Mouse (Mus musculus) ES-E14 (cell line): ENCODE data around the gene B3galnt2. TPM values are rescaled to one million over a fixed set of nuclear protein-coding genes. Genes with fewer than 3 reads are reported as not detected.

Source experiments
- DNase-seq: peaks from one replicate; pipeline ENCODE4 v3.0.0-alpha.2; 2013; ENCODE audit warnings: low read depth, low spot score
- H3K27ac ChIP-seq: 2 replicates; pipeline ENCODE4 v1.5.1; 2012; ENCODE audit warnings: low read depth, mild to moderate bottlenecking, low read length, moderate library complexity, mixed read lengths; ENCODE audit not compliant: poor library complexity, insufficient read depth, severe bottlenecking
- H3K36me3 ChIP-seq: 2 replicates; pipeline ENCODE4 v1.6.1; 2012; ENCODE audit warnings: mild to moderate bottlenecking, low read length, moderate library complexity, mixed read lengths; ENCODE audit not compliant: control insufficient read depth, poor library complexity, insufficient read depth, severe bottlenecking
- H3K4me1 ChIP-seq, 2 experiments: fragments of 150-350 bp in 1 of 2; sonication (generic) in 1 of 2; 2 replicates each; pipeline ENCODE4 v1.6.1; 2012; ENCODE audit warnings: low read length in 2 of 2, mild to moderate bottlenecking in 1 of 2, mixed read lengths in 1 of 2; ENCODE audit not compliant: control insufficient read depth in 2 of 2, insufficient read depth in 2 of 2, poor library complexity in 1 of 2
- H3K4me3 ChIP-seq, 2 experiments: fragments of 150-350 bp in 1 of 2; sonication (generic) in 1 of 2; 2 replicates each; pipeline ENCODE4 v1.5.1; 2012; ENCODE audit warnings: low read length in 2 of 2, low read depth in 1 of 2, mild to moderate bottlenecking in 1 of 2, mixed read lengths in 1 of 2; ENCODE audit not compliant: insufficient read depth in 1 of 2, poor library complexity in 1 of 2, severe bottlenecking in 1 of 2
- H3K9ac ChIP-seq: 2 replicates; pipeline ENCODE4 v1.6.1; 2012; ENCODE audit warnings: low read depth, mild to moderate bottlenecking, low read length, mixed read lengths; ENCODE audit not compliant: poor library complexity, insufficient read depth, severe bottlenecking
- H3K9me3 ChIP-seq: fragments of 150-350 bp; sonication (generic); 2 replicates; pipeline ENCODE4 v1.6.1; 2012; ENCODE audit warnings: low read depth, mild to moderate bottlenecking, low read length; ENCODE audit not compliant: control insufficient read depth, insufficient read depth
- CHD2 ChIP-seq: IDR thresholded peaks from 2 replicates; pipeline ENCODE4 v1.6.1; 2014; ENCODE audit warnings: mild to moderate bottlenecking, low read depth, low read length, inconsistent platforms
- HCFC1 ChIP-seq: IDR thresholded peaks from 2 replicates; pipeline ENCODE4 v1.6.1; 2012; ENCODE audit warnings: low read length, inconsistent platforms, borderline replicate concordance; ENCODE audit not compliant: insufficient read depth
- MAFK ChIP-seq: IDR thresholded peaks from 2 replicates; pipeline ENCODE4 v1.6.1; 2014; ENCODE audit warnings: mild to moderate bottlenecking, low read depth, low read length, inconsistent platforms; ENCODE audit not compliant: insufficient read depth
- ZC3H11A ChIP-seq: IDR thresholded peaks from 2 replicates; pipeline ENCODE4 v1.6.1; 2012; ENCODE audit warnings: low read depth, mild to moderate bottlenecking, inconsistent platforms, low read length, borderline replicate concordance
- ZNF384 ChIP-seq: IDR thresholded peaks from 2 replicates; pipeline ENCODE4 v1.6.1; 2012; ENCODE audit warnings: low read depth, low read length, inconsistent platforms
- in situ Hi-C, 2 experiments: fragments of 600-800 bp; cut with MboI; formaldehyde crosslinking; loops; one replicate each; pipeline ENCODE4 v1.15.1; 2025; ENCODE audit warnings: low sequenced_read_pairs in 2 of 2, inconsistent platforms in 1 of 2; ENCODE audit not compliant: unreplicated experiment in 2 of 2
- total RNA-seq: library from RNA; depleted of rRNA; stranded (reverse); fragments of 300-350 nt; gene quantifications from 2 replicates; pipeline ENCODE4 v1.2.3, GENCODE M21; 2012

Gene B3galnt2
- total RNA-seq, 1 experiment, result 46.3 TPM

- no peak overlapping the region for H3K9ac ChIP-seq
- TF ChIP-seq MAFK (peak; percentile 53; the same call in 1 of the 2 replicates), HCFC1 (no peak)
These were observed 29.3 kb downstream of the B3galnt2 start for GRCm38 (mm10) chr13:13983523-13983922.

DNA sequence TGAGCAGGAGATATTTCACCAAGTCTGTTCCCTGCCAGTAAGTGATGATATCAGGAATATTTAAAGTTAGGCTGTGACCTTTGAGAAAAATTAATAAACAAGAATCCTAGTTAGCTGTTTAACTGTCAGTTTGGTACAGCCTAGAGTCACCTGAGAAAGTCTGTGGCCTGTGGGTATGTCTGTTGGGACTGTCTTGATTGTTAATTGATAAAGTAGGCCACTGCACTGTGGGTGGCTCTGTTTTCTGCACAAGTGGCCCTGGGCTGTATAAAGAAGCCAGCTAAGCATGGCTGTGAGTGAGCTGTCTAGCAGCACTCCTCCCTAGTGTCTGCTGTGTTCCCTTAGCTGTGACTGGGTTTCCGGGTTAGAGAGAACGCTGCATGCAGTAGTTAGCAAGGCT is 34.9 kb downstream of the B3galnt2 start:
- Histone ChIP-seq H3K36me3 (peaks cover 15% of the 10 kb centered on the region), H3K9ac (no peak overlapping the region), H3K9me3 (no peaks in the 10 kb centered on the region), H3K4me3 (no peak overlapping the region), H3K27ac (no peak overlapping the region), H3K4me1 (0 out of 4 replicates have a peak, but pooled peaks cover 0 to 2% of the 10 kb centered on the region in 2 experiments)
- no peak for TF ChIP-seq MAFK
- no peak for TF ChIP-seq ZNF384
- no peak for TF ChIP-seq HCFC1
- TF ChIP-seq CHD2, result no peak
- TF ChIP-seq ZC3H11A, result no peak
- no peak for DNase-seq
- in situ Hi-C loops, result no loop called here

More at GRCm38 (mm10) chr13:13983523-13983922, 29.3 kb downstream of the B3galnt2 start:
- no peak overlapping the region for H3K27ac ChIP-seq
- H3K36me3 ChIP-seq, result peaks cover 9% of the 10 kb centered on the region
- DNase-seq, result no peak
- in situ Hi-C loops, result no loop called here
- H3K4me3 ChIP-seq, result no peak overlapping the region
- no peaks in the 10 kb centered on the region for H3K9me3 ChIP-seq
- H3K4me1 ChIP-seq, result peaks cover 0 to 3% of the 10 kb centered on the region in 2 experiments; a peak in 1 of 4 replicates

DNA sequence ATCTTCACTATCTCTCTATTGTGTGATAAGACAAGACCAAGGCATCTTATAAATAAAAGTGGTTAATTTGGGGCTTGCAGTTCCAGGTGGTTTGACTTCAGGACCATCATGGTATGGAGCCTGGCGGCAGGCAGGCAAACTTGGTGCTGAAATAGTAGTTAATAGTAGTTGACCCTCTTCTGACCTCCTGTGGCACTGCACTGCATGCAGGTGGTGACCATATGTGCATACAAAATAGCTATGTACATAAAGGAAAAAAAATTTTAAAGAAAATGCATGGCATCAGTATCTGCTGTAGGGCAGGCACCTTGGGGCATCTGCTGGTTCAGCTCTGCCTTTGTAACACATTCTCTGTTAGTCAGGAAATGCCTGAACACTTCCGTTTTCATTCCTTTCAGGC is 36.1 kb downstream of the B3galnt2 start:
- Histone ChIP-seq H3K36me3 (peaks cover 18% of the 10 kb centered on the region), H3K27ac (no peak overlapping the region), H3K9ac (no peak overlapping the region), H3K4me3 (no peak overlapping the region), H3K9me3 (no peaks in the 10 kb centered on the region), H3K4me1 (0 out of 4 replicates have a peak, but pooled peaks cover 0 to 2% of the 10 kb centered on the region in 2 experiments)
- TF ChIP-seq HCFC1, result no peak
- no peak for TF ChIP-seq CHD2
- no peak for TF ChIP-seq ZNF384
- TF ChIP-seq ZC3H11A, result no peak
- in situ Hi-C loops, result no loop called here
- DNase-seq, result no peak

DNA sequence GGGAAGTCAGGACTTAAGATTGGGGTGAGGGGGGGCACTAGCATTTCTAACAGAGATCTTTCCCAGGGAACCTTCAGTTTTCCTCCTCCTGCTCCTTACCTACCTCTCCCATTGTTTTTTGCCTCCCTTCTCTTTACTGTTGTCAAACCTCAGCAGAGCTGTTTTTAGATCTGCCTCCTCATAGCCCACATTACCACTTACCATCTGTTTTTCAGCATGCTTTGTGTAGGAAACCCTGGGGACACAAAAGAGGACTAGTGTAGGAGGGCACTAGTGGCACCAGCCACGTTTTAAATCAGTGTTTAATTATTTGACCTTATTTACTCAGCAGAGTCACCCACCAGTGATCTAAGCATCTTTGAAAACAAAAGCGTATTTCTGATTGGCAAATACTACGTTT is 38.8 kb downstream of the B3galnt2 start:
- Histone ChIP-seq H3K27ac (no peak overlapping the region), H3K9me3 (no peaks in the 10 kb centered on the region), H3K4me1 (0 out of 4 replicates have a peak, but pooled peaks cover 0 to 2% of the 10 kb centered on the region in 2 experiments), H3K4me3 (no peak overlapping the region), H3K9ac (no peak overlapping the region), H3K36me3 (peaks cover 27% of the 10 kb centered on the region)
- in situ Hi-C loops, result no loop called here
- TF ChIP-seq CHD2, result no peak
- TF ChIP-seq ZNF384, result no peak
- TF ChIP-seq MAFK, result no peak
- no peak for TF ChIP-seq HCFC1
- TF ChIP-seq ZC3H11A, result no peak
- DNase-seq, result no peak

DNA sequence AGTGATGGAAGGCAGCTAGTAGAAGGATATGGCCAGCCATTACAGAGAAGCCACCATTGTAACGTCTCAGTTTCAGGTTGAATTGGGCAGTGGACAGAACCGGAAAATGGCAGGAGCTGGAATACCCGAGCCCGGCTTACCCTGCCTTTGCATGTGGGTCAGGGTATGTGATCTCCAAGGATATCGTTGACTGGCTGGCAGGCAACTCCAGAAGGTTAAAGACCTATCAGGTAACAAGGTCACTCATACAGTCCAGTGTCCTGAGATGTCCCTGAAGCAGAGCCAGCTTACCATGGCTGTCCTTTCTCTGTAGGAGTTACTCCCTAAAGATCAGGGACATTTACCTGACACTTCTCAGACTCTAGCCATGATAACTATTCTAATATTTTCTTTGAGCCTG is 40.8 kb downstream of the B3galnt2 start:
- DNase-seq, result no peak
- TF ChIP-seq CHD2 (no peak), ZC3H11A (no peak), ZNF384 (no peak), HCFC1 (no peak), MAFK (no peak)
- Histone ChIP-seq H3K36me3 (peaks cover 27% of the 10 kb centered on the region), H3K27ac (no peak overlapping the region), H3K4me3 (no peak overlapping the region), H3K9me3 (no peaks in the 10 kb centered on the region), H3K9ac (no peak overlapping the region), H3K4me1 (no peaks in the 10 kb centered on the region)
- in situ Hi-C loops, result no loop called here
